Mouse (Mus musculus): Measurements from ENCODE around the gene C4bp.

GRCm38 (mm10) chr1:130678551-130678950 lies 17.1 kb upstream of the C4bp start:
- no peak for TF ChIP-seq CTCF (IDR thresholded peaks at IDR 0.05; ENCODE audit: borderline replicate concordance, insufficient read depth, low read depth, low read length)
- no peak for TF ChIP-seq POLR2A (IDR thresholded peaks at IDR 0.05; ENCODE audit: borderline replicate concordance, insufficient read depth, low read length)

Data from cerebellum, adult 2 months (tissue).